Mouse (Mus musculus) urinary bladder, postnatal 14 days (tissue): Measurements from ENCODE around the gene Sec23ip.

ENCODE experiments used
- DNase-seq: peaks from one replicate; pipeline ENCODE4 v3.0.0; 2021; ENCODE audit warnings: low spot score

The Sec23ip gene

GRCm38 (mm10) chr7:128779305-128779704, 34.6 kb downstream of the Sec23ip start:
- peak; percentile 34 for DNase-seq

- no peak for DNase-seq
Measured at GRCm38 (mm10) chr7:128781846-128782245, 37.1 kb downstream of the Sec23ip start.

GRCm38 (mm10) chr7:128790045-128790444, 45.3 kb downstream of the Sec23ip start:
- no peak for DNase-seq

GRCm38 (mm10) chr7:128793464-128793863, 48.7 kb downstream of the Sec23ip start:
- DNase-seq = no peak

GRCm38 (mm10) chr7:128824986-128825563, 80.3 kb downstream of the Sec23ip start:
- no peak for DNase-seq

- DNase-seq = no peak
Measured at GRCm38 (mm10) chr7:128832455-128833081, 87.8 kb downstream of the Sec23ip start.

GRCm38 (mm10) chr7:128833196-128833595, 88.5 kb downstream of the Sec23ip start:
- no peak for DNase-seq
